Mouse (Mus musculus) common myeloid progenitor, adult 5-6 weeks (primary cell): ENCODE measurements around the gene Hoxa7. TPM values are rescaled to one million over a fixed set of nuclear protein-coding genes. Genes with fewer than 3 reads are reported as not detected.
A peak's percentile ranks its signal among the peaks of the same experiment; 100 is the strongest.

Experiments
- ATAC-seq: replicated peaks from 2 replicates; pipeline ENCODE4 v1.8.0; 2016; ENCODE audit warnings: low read depth, mild to moderate bottlenecking, moderate TSS enrichment, inconsistent platforms; ENCODE audit not compliant: poor library complexity, severe bottlenecking
- total RNA-seq: library from RNA; stranded (forward); fragments of 200-1000, 187-1606 nt; gene quantifications from 2 replicates; pipeline ENCODE4 v1.2.3, GENCODE M21; 2017

Gene Hoxa7
- 10.6 and 17.7 TPM in 2 replicates for total RNA-seq

- peak; percentile 61 for ATAC-seq
Observed at GRCm38 (mm10) chr6:52221337-52221992, at the start of gene Hoxa7. TSS of gene Hoxa7 (minus strand) at chr6:52221854.

- ATAC-seq: peak; percentile 77
Observed at GRCm38 (mm10) chr6:52270494-52271480, 49.1 kb upstream of the Hoxa7 start.

- no peak for ATAC-seq
Observed at GRCm38 (mm10) chr6:52268756-52269155, 47.1 kb upstream of the Hoxa7 start.

GRCm38 (mm10) chr6:52268341-52268740 is 46.7 kb upstream of the Hoxa7 start:
- ATAC-seq: no peak

GRCm38 (mm10) chr6:52267691-52268090 is 46.0 kb upstream of the Hoxa7 start:
- ATAC-seq: no peak

GRCm38 (mm10) chr6:52267221-52267620 is 45.6 kb upstream of the Hoxa7 start:
- no peak for ATAC-seq

GRCm38 (mm10) chr6:52266666-52266985 is 45.0 kb upstream of the Hoxa7 start:
- no peak for ATAC-seq

GRCm38 (mm10) chr6:52265913-52266665 is 44.4 kb upstream of the Hoxa7 start:
- no peak for ATAC-seq

- ATAC-seq: no peak
Observed at GRCm38 (mm10) chr6:52265306-52265912, 43.8 kb upstream of the Hoxa7 start.

- no peak for ATAC-seq
Observed at GRCm38 (mm10) chr6:52264106-52264790, 42.6 kb upstream of the Hoxa7 start.

- no peak for ATAC-seq
Observed at GRCm38 (mm10) chr6:52263321-52263585, 41.6 kb upstream of the Hoxa7 start.

GRCm38 (mm10) chr6:52262463-52263320 is 41.0 kb upstream of the Hoxa7 start:
- ATAC-seq: no peak

- no peak for ATAC-seq
Observed at GRCm38 (mm10) chr6:52261751-52262462, 40.3 kb upstream of the Hoxa7 start.

GRCm38 (mm10) chr6:52260654-52261575 is 39.3 kb upstream of the Hoxa7 start, which contains the start of gene Hoxa13:
TSS of gene Hoxa13 (minus strand) at chr6:52260880.
- no peak for ATAC-seq

GRCm38 (mm10) chr6:52259811-52260261 is 38.2 kb upstream of the Hoxa7 start:
- ATAC-seq: no peak

- ATAC-seq: no peak
Observed at GRCm38 (mm10) chr6:52259081-52259790, 37.6 kb upstream of the Hoxa7 start.

- peak; percentile 76 for ATAC-seq
Observed at GRCm38 (mm10) chr6:52256956-52257355, 35.3 kb upstream of the Hoxa7 start.
